Mouse (Mus musculus) right cerebral cortex, adult 18-20 months (tissue): ENCODE measurements around the gene Rhoq.

Experiments
- DNase-seq: peaks from one replicate; pipeline ENCODE4 v3.0.0; 2022; ENCODE audit warnings: mixed read lengths

Gene Rhoq

GRCm38 (mm10) chr17:87011301-87012019 is 48.6 kb downstream of the Rhoq start:
- peak; percentile 74 for DNase-seq

- no peak for DNase-seq
Measured at GRCm38 (mm10) chr17:87019692-87020091, 56.8 kb downstream of the Rhoq start.

- no peak for DNase-seq
Measured at GRCm38 (mm10) chr17:87024491-87025242, 61.8 kb downstream of the Rhoq start.

GRCm38 (mm10) chr17:87025269-87025949 is 62.5 kb downstream of the Rhoq start, which contains the start of the genes Pigf and Cript:
Pigf (minus strand) TSS chr17:87025406.
Cript (plus strand) TSS chr17:87025550.
- DNase-seq = peak; percentile 98

- no peak for DNase-seq
Measured at GRCm38 (mm10) chr17:87036141-87037073, 73.5 kb downstream of the Rhoq start.

- DNase-seq = peak; percentile 53
Measured at GRCm38 (mm10) chr17:87038496-87038895, 75.6 kb downstream of the Rhoq start.

- DNase-seq = peak; percentile 75
Measured at GRCm38 (mm10) chr17:87041739-87042138, 78.9 kb downstream of the Rhoq start.

- DNase-seq = peak; percentile 88
Measured at GRCm38 (mm10) chr17:87044364-87044763, 81.5 kb downstream of the Rhoq start.

- no peak for DNase-seq
Measured at GRCm38 (mm10) chr17:87044796-87045195, 81.9 kb downstream of the Rhoq start.
